Comparison of ENCODE assay signal across 7 mouse cellular contexts in genomic region chr14:47648218-47648617, GRCm38 (mm10). TPM values are rescaled to one million over a fixed set of nuclear protein-coding genes. Genes with fewer than 3 reads are reported as not detected.
DNase-seq lines count a peak whose midpoint lies in the region; ATAC-seq and TF ChIP-seq lines count a peak whose summit lies in the region.

Gene Ktn1 (plus strand): TSS chr14:47648448.

- TF ChIP-seq POLR2A in CH12.LX (IDR thresholded peaks at IDR 0.05; ENCODE audit: low read depth, low read length), result no peak

- peaks cover 2 to 33% of the 10 kb centered on the region in 2 experiments; a peak in 3 of 4 replicates for H3K4me1 ChIP-seq in CH12.LX (ENCODE audit: control insufficient read depth in 1 of 2, insufficient read depth in 2 of 2)
- H3K4me1 ChIP-seq in embryonic facial prominence, embryonic 10.5 days, result peaks cover 30% of the 10 kb centered on the region
- peaks cover 15% of the 10 kb centered on the region for H3K4me1 ChIP-seq in heart, embryonic 11.5 days (ENCODE audit: control insufficient read depth, insufficient read depth, low read length)
- H3K4me1 ChIP-seq in midbrain, embryonic 16.5 days (ENCODE audit: control insufficient read depth, insufficient read depth, low read length), result peaks cover 20% of the 10 kb centered on the region

- dilution Hi-C loops in CH12.LX (cut with MboI; ENCODE audit: extremely low pct_ligation_motif_present, extremely low pct_unique_long_range_greater_than_20kb, low sequenced_read_pairs), result no loop called here

- TF ChIP-seq CTCF in CH12.LX (conservative IDR thresholded peaks at IDR 0.05 in 1 of 2, IDR thresholded peaks at IDR 0.05 in 1 of 2; ENCODE audit: low read depth in 2 of 2, low read length in 2 of 2), result no peak

- H3K36me3 ChIP-seq in CH12.LX (replicated peaks in 1 of 2; ENCODE audit: control insufficient read depth in 1 of 2, insufficient read depth in 1 of 2, low read length in 1 of 2), result peaks cover 0 to 4% of the 10 kb centered on the region in 2 experiments
- peaks cover 4% of the 10 kb centered on the region for H3K36me3 ChIP-seq in embryonic facial prominence, embryonic 10.5 days (replicated peaks)
- H3K36me3 ChIP-seq in heart, embryonic 11.5 days (ENCODE audit: control insufficient read depth, insufficient read depth, low read length), result no peaks in the 10 kb centered on the region
- no peaks in the 10 kb centered on the region for H3K36me3 ChIP-seq in midbrain, embryonic 16.5 days (ENCODE audit: control insufficient read depth, insufficient read depth, low read length)

- in situ Hi-C loops in CH12.LX (cut with MboI; ENCODE audit: low pct_ligation_motif_present, low pct_unique_long_range_greater_than_20kb, low sequenced_read_pairs), result no loop called here

- no peaks in the 10 kb centered on the region for H3K27me3 ChIP-seq in CH12.LX (replicated peaks)
- peaks cover 7% of the 10 kb centered on the region; the same call in 1 of the 2 replicates for H3K27me3 ChIP-seq in embryonic facial prominence, embryonic 10.5 days (replicated peaks; ENCODE audit: low read depth, poor library complexity, severe bottlenecking)
- H3K27me3 ChIP-seq in heart, embryonic 11.5 days (ENCODE audit: control insufficient read depth, insufficient read depth, low read length), result no peaks in the 10 kb centered on the region
- H3K27me3 ChIP-seq in midbrain, embryonic 16.5 days (ENCODE audit: control insufficient read depth, insufficient read depth, low read depth, low read length), result no peaks in the 10 kb centered on the region

- peaks cover 25% of the 10 kb centered on the region for H3K79me2 ChIP-seq in CH12.LX (replicated peaks; ENCODE audit: control insufficient read depth, extremely low read depth, insufficient read depth, poor library complexity, severe bottlenecking)

- H3K4me2 ChIP-seq in CH12.LX (ENCODE audit: insufficient read depth, low read depth, poor library complexity, severe bottlenecking), result peak within 1 kb of the TSS; percentile 83
- peak within 1 kb of the TSS; percentile 84 for H3K4me2 ChIP-seq in heart, embryonic 11.5 days
- H3K4me2 ChIP-seq in midbrain, embryonic 16.5 days (ENCODE audit: low read length), result peak within 1 kb of the TSS; percentile 60

- WGBS in embryonic facial prominence, embryonic 10.5 days, result 54% methylated on average over 5 of the region's 5 CpGs
- WGBS in heart, embryonic 11.5 days (ENCODE audit: insufficient replicate concordance), result 51% methylated on average over 5 of the region's 5 CpGs
- WGBS in midbrain, embryonic 16.5 days, result 54% methylated on average over 5 of the region's 5 CpGs

- peak within 1 kb of the TSS; percentile 37 for H3K27ac ChIP-seq in CH12.LX (ENCODE audit: insufficient read depth, low read depth)
- peak within 1 kb of the TSS; percentile 98 for H3K27ac ChIP-seq in embryonic facial prominence, embryonic 10.5 days (replicated peaks)
- H3K27ac ChIP-seq in heart, embryonic 11.5 days (ENCODE audit: low read depth, low read length), result peak within 1 kb of the TSS; percentile 99
- peak within 1 kb of the TSS; percentile 87 for H3K27ac ChIP-seq in midbrain, embryonic 16.5 days (ENCODE audit: low read length)

- no peak for TF ChIP-seq RAD21 in CH12.LX (IDR thresholded peaks at IDR 0.05; ENCODE audit: low read depth, low read length)

- no peaks in the 10 kb centered on the region for H3K9me3 ChIP-seq in CH12.LX (replicated peaks; ENCODE audit: low read length)
- no peaks in the 10 kb centered on the region for H3K9me3 ChIP-seq in embryonic facial prominence, embryonic 10.5 days
- H3K9me3 ChIP-seq in heart, embryonic 11.5 days (replicated peaks; ENCODE audit: control insufficient read depth, low read length), result no peaks in the 10 kb centered on the region
- no peaks in the 10 kb centered on the region for H3K9me3 ChIP-seq in midbrain, embryonic 16.5 days (replicated peaks; ENCODE audit: control insufficient read depth, low read length, poor library complexity, severe bottlenecking)

- ATAC-seq in heart, embryonic 11.5 days (replicated peaks; ENCODE audit: insufficient number of reproducible peaks, low FRiP score, low TSS enrichment), result no peak
- no peak for ATAC-seq in midbrain, embryonic 16.5 days

- peak within 1 kb of the TSS; percentile 69 to 99 (median 88) for H3K4me3 ChIP-seq in CH12.LX (replicated peaks in 1 of 3; ENCODE audit: low read depth in 2 of 3, low read length in 2 of 3, poor library complexity in 1 of 3)
- peak within 1 kb of the TSS; percentile 86 for H3K4me3 ChIP-seq in embryonic facial prominence, embryonic 10.5 days
- H3K4me3 ChIP-seq in heart, embryonic 11.5 days (ENCODE audit: low read depth, low read length), result peak within 1 kb of the TSS; percentile 97
- H3K4me3 ChIP-seq in midbrain, embryonic 16.5 days (ENCODE audit: low read depth, low read length), result peak within 1 kb of the TSS; percentile 99

- no peak for TF ChIP-seq EP300 in CH12.LX (IDR thresholded peaks at IDR 0.05; ENCODE audit: low read length)

- H3K9ac ChIP-seq in CH12.LX (ENCODE audit: insufficient read depth, low read depth), result peak within 1 kb of the TSS; percentile 66
- H3K9ac ChIP-seq in heart, embryonic 11.5 days (ENCODE audit: low read depth, low read length), result peak within 1 kb of the TSS; percentile 91
- peak within 1 kb of the TSS; percentile 97 for H3K9ac ChIP-seq in midbrain, embryonic 16.5 days (ENCODE audit: low read depth, low read length)

- peak; percentile 29 to 40 for DNase-seq in B cell, adult 2 months
- no peak for DNase-seq in CH12.LX (ENCODE audit: extremely low read depth)
- no peak for DNase-seq in embryonic facial prominence, embryonic 10.5 days (ENCODE audit: low spot score)
- no peak for DNase-seq in left cerebral cortex, adult 8-10 months (ENCODE audit: low spot score in 2 of 2)
- DNase-seq in frontal cortex, postnatal 25 days (ENCODE audit: low spot score in 2 of 2), result no peak

TF ChIP-seq in CH12.LX, 34 proteins besides CTCF, POLR2A, EP300 and RAD21:
- TF ChIP-seq TBP (conservative IDR thresholded peaks at IDR 0.05; ENCODE audit: low read depth, low read length), result 0 out of 2 replicates have a peak, but pooled peaks have one; percentile 38
- TF ChIP-seq CHD1 (IDR thresholded peaks at IDR 0.05; ENCODE audit: low read depth, low read length), result 0 out of 2 replicates have a peak, but pooled peaks have one; percentile 12
- TF ChIP-seq MAZ (IDR thresholded peaks at IDR 0.05; ENCODE audit: low read depth, low read length), result no peak

RNA-seq across cellular contexts. Expression of gene Ktn1, which starts in this region (rescaled TPM):
- 19.8 and 23.2 TPM in 2 replicates for total RNA-seq in CH12.LX (2012; rRNA removed)
- total RNA-seq in CH12.LX (2014; rRNA removed), result 25.6 and 31.1 TPM in 2 replicates
- polyA plus RNA-seq in CH12.LX (2012; ENCODE audit: insufficient read length, low read depth), result 56.5 and 69.7 TPM in 2 replicates
- polyA plus RNA-seq in embryonic facial prominence, embryonic 10.5 days (2016; fragmentation: Nextera tagmentation; extraction: Ambion mirVana), result 59.5 and 61.2 TPM in 2 replicates
- 96.6 and 105 TPM in 2 replicates for polyA plus RNA-seq in heart, embryonic 11.5 days (2014; fragmentation: Nextera tagmentation; extraction: Ambion mirVana)
- 10 to 100 TPM; 81.6 to 87.6 (median 86.2) TPM for total RNA-seq in left cerebral cortex, adult 8-10 months (2022)
- polyA plus RNA-seq in midbrain, embryonic 16.5 days (2015; fragmentation: Nextera tagmentation; extraction: Ambion mirVana), result 62.5 and 67.0 TPM in 2 replicates

Comparison
In these comparisons a context has a peak if more than half of its experiments do, and no peak if none do; other contexts are left out.
1. DNase-seq: peak in B cell, adult 2 months (2 of 2); none in CH12.LX (single experiment), embryonic facial prominence, embryonic 10.5 days (single experiment), left cerebral cortex, adult 8-10 months (0 of 2) and frontal cortex, postnatal 25 days (0 of 2).
2. H3K27ac ChIP-seq: peak in every context shown above with its lines; median percentile 99 in heart, embryonic 11.5 days; 98 in embryonic facial prominence, embryonic 10.5 days; 87 in midbrain, embryonic 16.5 days; 37 in CH12.LX.
3. Peak in every context shown above with its lines, with median percentiles within 50 percentile points of each other: H3K4me2 ChIP-seq, H3K4me3 ChIP-seq and H3K9ac ChIP-seq.